Mouse (Mus musculus) cortical plate, adult 2 months (tissue): Measurements from ENCODE around the gene Rdh7. TPM values are rescaled to one million over a fixed set of nuclear protein-coding genes. Genes with fewer than 3 reads are reported as not detected.
"Not testable (repeated sequence)": the region's sequence is repeated elsewhere in the genome, so short reads cannot be mapped to it uniquely, and the experiment has no call there.

ENCODE experiments used
- H3K27ac ChIP-seq: fragments of 200-500 bp; 2 replicates; pipeline ENCODE4 v1.5.1; 2012; ENCODE audit warnings: low read length, control low read depth, inconsistent platforms; ENCODE audit not compliant: insufficient read depth
- H3K4me1 ChIP-seq: fragments of 200-500 bp; 2 replicates; pipeline ENCODE4 v1.6.1; 2011; ENCODE audit warnings: low read length; ENCODE audit not compliant: control insufficient read depth, insufficient read depth
- H3K4me3 ChIP-seq: fragments of 200-500 bp; 2 replicates; pipeline ENCODE4 v1.5.1; 2011; ENCODE audit warnings: mild to moderate bottlenecking, low read length, control low read depth; ENCODE audit not compliant: insufficient read depth
- CTCF ChIP-seq: fragments of 200-500 bp; IDR thresholded peaks from 2 replicates; pipeline ENCODE4 v1.5.1; 2011; ENCODE audit warnings: mild to moderate bottlenecking, control low read depth, low read length; ENCODE audit not compliant: insufficient read depth; ENCODE audit errors: extremely low read depth
- POLR2A ChIP-seq: fragments of 200-500 bp; IDR thresholded peaks from 2 replicates; pipeline ENCODE4 v1.6.1; 2011; ENCODE audit warnings: mild to moderate bottlenecking, low read length, control low read depth; ENCODE audit not compliant: insufficient read depth; ENCODE audit errors: extremely low read depth
- polyA plus RNA-seq: library from polyadenylated mRNA; depleted of rRNA; stranded (reverse); fragments of >200 nt; gene quantifications from 2 replicates; pipeline ENCODE4 v1.2.3, GENCODE M21; 2012

The Rdh7 gene
- polyA plus RNA-seq, 1 experiment = not detected

DNA sequence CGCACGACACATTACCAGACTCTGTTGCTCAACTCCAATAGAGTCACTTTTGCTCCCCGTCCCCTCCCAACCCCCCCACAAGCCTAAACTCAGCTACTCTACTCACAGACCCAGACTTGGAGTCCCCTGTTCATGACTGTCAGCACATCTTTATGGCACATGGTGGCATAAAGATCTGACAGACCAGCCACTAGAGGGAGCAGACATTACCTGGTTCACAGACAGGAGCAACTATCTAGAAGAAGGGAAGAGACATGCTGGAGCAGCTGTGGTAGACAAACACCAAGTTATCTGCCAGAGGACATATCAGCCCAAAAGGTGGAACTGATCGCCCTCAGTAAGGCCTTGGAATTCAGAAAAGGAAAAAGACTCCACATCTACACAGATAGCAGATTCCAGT, 16.1 kb downstream of the Rdh7 start:
- no peak overlapping the region for H3K4me3 ChIP-seq

DNA sequence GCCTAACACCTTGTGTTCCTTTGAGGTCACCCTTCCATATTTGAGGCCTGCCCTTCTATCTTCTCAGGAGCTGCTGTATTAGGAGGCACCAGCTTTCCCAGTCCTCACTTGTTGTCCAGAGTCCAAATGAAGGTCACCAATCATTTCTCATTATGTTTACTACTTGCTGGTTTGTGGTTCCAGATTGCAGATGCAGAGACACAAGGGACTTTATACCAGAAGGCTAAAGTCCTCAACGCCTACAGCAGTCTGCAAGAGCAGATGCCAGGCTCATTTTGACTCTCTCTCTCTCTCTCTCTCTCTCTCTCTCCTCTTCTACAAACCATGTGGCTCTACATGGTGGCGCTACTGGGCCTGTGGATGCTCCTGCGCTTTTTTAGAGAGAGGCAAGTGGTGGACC, 22.4 kb downstream of the Rdh7 start, which contains the start of gene Rdh16f2:
TSS of gene Rdh16f2 (plus strand) at position 243 of the 400 bp plus-strand sequence.
- no peak within 1 kb of the TSS for H3K4me3 ChIP-seq
- H3K27ac ChIP-seq = no peak within 1 kb of the TSS
- H3K4me1 ChIP-seq = no peaks in the 10 kb centered on the region
- TF ChIP-seq CTCF = no peak
- TF ChIP-seq POLR2A = no peak

More for the DNA sequence above, 16.1 kb downstream of the Rdh7 start:
- no peak overlapping the region for H3K27ac ChIP-seq
- H3K4me1 ChIP-seq = no peaks in the 10 kb centered on the region
- TF ChIP-seq POLR2A (no peak), CTCF (peak; percentile 45)

DNA sequence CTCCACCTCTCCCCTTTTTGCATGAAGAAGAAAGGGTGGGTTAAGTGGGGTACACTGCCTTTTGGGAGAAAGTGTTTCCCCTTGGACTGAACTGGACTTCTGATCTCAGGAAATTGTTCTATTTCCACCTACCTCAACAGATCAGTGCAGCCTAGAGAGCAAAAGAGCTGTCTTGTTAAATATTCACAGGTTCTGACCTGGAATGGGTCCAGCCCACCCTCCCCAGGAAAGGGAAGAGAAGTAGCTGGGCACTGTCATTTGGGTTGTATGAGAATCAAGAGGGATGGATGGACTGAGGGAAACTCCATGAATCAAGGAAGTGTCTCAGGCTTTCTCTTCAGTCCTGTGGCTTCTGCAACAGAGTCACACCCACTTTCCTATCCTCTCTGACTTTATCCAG, 23.7 kb downstream of the Rdh7 start:
- H3K27ac ChIP-seq = no peak overlapping the region
- no peaks in the 10 kb centered on the region for H3K4me1 ChIP-seq
- TF ChIP-seq POLR2A = no peak
- no peak for TF ChIP-seq CTCF
- no peak overlapping the region for H3K4me3 ChIP-seq

DNA sequence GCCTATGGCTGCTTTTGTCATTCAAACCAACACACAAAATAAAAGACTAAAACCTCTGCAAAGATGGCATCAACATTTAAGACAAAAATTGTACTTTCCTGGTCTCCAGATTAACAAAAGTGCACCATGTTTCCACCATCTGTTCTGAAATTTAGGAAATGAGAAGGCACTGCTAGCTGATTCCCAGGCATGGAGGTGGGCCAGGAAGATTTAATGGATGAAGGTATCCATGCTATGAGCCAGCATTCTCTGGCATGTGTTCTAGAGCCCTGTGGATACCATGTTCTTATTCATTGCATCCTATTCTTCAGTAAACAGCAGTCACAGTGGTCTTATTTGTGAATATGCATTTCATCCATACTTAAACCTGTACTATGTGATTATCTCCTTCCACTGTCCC, 32.2 kb downstream of the Rdh7 start:
- no peak overlapping the region for H3K4me3 ChIP-seq
- no peaks in the 10 kb centered on the region for H3K4me1 ChIP-seq
- no peak for TF ChIP-seq CTCF
- H3K27ac ChIP-seq = no peak overlapping the region

DNA sequence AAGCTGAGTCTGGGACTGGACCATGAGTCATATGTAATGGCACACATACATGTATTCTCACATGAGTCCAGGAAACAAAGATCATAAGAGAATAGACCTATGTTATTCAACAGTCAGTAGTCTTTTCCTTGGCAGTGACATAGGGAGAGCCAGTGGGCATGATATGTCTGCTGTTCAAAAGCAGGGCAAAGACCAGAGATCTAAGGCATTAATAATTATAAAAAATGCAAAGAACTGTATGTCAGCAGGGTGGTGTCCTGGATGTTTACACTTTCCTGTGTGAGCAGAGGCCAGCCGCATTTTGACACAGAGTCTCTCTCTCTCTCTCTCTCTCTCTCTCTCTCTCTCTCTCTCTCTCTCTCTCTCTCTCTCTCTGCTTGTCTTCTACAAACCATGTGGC, 39.0 kb downstream of the Rdh7 start, which contains the start of gene Rdh19:
TSS of gene Rdh19 (plus strand) at position 301 of the 400 bp plus-strand sequence.
- H3K4me1 ChIP-seq = no peaks in the 10 kb centered on the region
- TF ChIP-seq CTCF (no peak), POLR2A (no peak)
- H3K4me3 ChIP-seq = no peak within 1 kb of the TSS
- H3K27ac ChIP-seq = no peak within 1 kb of the TSS

DNA sequence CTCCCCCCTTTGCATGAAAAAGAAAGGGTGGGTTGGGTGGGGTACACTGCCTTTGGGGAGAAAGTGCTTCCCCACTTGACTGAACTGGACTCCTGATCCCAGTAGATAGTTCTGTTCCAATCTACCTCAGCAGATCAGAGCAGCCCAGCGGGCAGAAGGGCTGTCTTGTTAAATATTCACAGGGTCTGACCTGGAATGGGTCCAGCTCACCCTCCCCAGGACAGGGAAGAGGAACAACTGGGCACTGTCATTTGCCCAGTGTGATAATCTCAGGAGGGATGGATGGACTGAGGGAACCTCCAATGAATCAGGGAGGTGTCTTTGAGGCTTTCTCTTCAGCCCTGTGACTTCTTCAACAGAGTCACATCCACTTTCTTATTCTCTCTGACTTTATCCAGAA, 40.5 kb downstream of the Rdh7 start:
- Histone ChIP-seq H3K4me1 (no peaks in the 10 kb centered on the region), H3K27ac (no peak overlapping the region), H3K4me3 (no peak overlapping the region)
- TF ChIP-seq POLR2A (no peak), CTCF (no peak)

DNA sequence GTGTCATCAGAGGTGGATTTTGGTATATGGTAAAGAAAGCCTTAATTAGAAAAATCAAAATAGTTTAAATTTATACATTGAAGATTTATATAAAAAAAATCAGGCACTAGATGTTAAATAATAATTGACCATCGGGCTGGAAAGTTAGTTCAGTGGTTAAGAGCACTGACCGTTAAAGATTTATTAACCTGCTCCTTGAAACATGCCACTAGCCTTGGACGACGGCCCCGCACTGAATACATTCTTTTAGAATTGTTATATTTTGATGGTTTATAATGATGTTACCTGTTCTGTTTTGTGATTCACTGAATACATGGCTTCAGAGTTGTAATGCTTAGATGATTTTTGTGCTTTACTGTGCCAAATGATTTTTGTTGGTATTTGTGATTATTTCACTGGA, 42.7 kb downstream of the Rdh7 start:
- H3K4me3 ChIP-seq, H3K4me1 ChIP-seq, H3K27ac ChIP-seq: not testable (repeated sequence)

DNA sequence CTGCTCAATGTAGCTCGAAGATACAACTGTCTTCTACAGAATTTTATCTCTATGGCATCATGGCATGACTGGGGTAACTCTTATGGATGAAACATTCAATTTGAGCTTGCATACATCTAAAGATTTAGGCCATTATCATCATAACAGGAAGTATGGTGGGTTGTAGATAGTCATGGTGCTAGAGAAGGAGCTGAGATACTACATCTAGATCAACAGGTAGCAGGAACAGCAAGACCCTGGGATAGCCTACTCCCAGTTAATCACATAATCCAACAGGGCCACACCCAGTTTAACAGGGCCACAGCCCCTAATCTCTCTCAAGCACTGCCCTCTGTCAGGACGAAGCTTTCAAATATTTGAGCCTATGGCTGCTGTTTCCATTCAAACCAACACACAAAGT, 47.8 kb downstream of the Rdh7 start:
- Histone ChIP-seq H3K27ac (no peak overlapping the region), H3K4me1 (0 out of 2 replicates have a peak, but pooled peaks cover 2% of the 10 kb centered on the region), H3K4me3 (no peak overlapping the region)
- TF ChIP-seq CTCF (no peak), POLR2A (no peak)

DNA sequence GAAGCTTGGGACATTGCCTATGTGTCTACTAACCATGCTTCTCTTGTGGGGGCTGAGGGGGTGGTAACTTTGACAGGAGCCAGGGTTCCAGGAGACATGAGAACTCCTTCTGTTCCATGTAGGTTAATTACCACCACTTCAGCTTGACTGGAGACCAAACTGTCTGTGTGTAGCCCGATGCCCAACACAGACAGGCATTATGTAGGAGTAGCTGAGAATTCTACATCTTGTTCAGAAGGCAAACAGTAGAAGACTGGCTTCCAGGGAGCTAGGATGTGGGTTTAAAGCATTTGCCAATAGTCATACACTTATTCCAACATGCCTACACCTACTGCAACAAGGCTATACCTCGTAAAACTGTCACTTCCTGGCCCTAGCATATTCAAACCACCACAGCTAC, 50.1 kb downstream of the Rdh7 start:
- no peak overlapping the region for H3K27ac ChIP-seq
- 0 out of 2 replicates have a peak, but pooled peaks cover 2% of the 10 kb centered on the region for H3K4me1 ChIP-seq
- no peak overlapping the region for H3K4me3 ChIP-seq
- TF ChIP-seq CTCF (no peak), POLR2A (no peak)

DNA sequence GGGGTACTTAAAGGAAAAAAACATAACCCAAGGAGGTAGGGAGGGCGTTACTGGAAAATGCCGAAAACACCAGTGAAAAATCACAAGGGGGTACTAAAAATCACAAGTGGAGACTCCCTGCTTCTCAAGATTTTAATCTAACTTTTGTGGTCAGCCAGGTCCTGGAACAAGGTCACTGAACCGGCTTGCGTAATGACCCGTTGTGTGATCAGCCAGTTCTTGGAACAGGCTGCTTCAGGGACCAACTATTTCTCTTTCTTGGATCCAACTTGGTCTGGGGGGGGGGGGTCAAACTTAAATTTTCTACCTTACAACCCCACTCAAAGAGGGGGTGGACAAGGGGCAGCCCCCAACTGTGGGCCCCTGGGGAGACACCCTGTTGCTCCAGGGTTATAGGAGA, 50.8 kb downstream of the Rdh7 start:
- H3K4me3 ChIP-seq, H3K27ac ChIP-seq, H3K4me1 ChIP-seq: not testable (repeated sequence)

DNA sequence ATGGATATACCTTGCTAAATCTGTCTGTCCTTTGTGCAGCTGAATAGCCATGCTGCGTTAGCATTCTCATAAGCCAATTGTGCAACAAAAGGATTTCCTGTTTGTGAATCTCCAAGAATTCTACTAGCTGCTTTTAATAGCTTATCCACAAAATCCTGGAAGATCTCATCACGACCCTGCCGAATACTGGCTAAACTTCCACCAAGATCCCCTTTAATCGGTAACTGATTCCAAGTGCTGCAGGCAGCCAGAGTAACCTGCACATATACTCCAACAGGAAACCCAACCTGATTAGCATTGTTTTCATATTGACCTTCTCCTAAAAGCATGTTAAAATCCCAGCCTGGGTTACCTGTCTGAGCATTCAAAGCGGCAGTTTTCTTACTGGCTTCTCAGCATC, 53.3 kb downstream of the Rdh7 start:
- TF ChIP-seq CTCF (no peak), POLR2A (no peak)
- 0 out of 2 replicates have a peak, but pooled peaks cover 2% of the 10 kb centered on the region for H3K4me1 ChIP-seq
- no peak overlapping the region for H3K27ac ChIP-seq
- H3K4me3 ChIP-seq = no peak overlapping the region

DNA sequence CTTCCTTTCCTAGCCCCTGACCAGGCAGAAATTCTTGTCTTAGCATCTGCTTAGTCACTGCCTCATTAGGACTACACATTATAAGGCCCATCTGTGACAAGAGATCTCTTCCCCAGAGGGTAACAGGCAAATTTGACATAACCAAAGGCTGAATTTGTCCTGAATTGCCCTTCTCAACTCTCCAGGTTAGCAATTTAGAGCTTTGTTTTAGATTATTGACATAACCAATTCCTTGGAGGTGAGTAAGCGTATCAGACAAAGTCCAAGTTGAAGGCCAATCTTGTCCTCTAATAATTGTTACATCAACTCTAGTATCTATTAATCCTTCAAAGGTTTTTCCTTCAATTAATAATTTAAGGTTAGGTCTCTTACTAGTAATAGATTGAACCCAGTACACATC, 54.4 kb downstream of the Rdh7 start:
- not testable (repeated sequence) for H3K4me3 ChIP-seq, H3K27ac ChIP-seq, H3K4me1 ChIP-seq
